Mouse (Mus musculus): ENCODE data around the gene Aar2. TPM values are rescaled to one million over a fixed set of nuclear protein-coding genes. Genes with fewer than 3 reads are reported as not detected.
"Not testable (repeated sequence)": the region's sequence is repeated elsewhere in the genome, so short reads cannot be mapped to it uniquely, and the experiment has no call there.

Gene Aar2
- total RNA-seq (2021): 28.1 and 38.0 TPM in 2 replicates
- long read RNA-seq, transcript Aar2-201 (4 exons, 3,427 nt): major isoform, 43 of 64 reads
- long read RNA-seq, partial matches to known transcripts: 12 of 64 reads
- long read RNA-seq, other reads (novel, unspliced or antisense): 7 of 64 reads

GRCm38 (mm10) chr2:156547123-156547891 is at the start of gene Aar2:
Gene Aar2 (plus strand): TSS chr2:156547584.
- peak; percentile 77 for DNase-seq

GRCm38 (mm10) chr2:156497915-156498314 is 49.5 kb upstream of the Aar2 start:
- DNase-seq: peak; percentile 65

GRCm38 (mm10) chr2:156501025-156501424 is 46.4 kb upstream of the Aar2 start:
- DNase-seq: no peak

- no peak for DNase-seq
Measured at GRCm38 (mm10) chr2:156505533-156505932, 41.9 kb upstream of the Aar2 start.

- DNase-seq: no peak
Measured at GRCm38 (mm10) chr2:156512028-156512427, 35.4 kb upstream of the Aar2 start.

GRCm38 (mm10) chr2:156512561-156512960 is 34.8 kb upstream of the Aar2 start:
- no peak for DNase-seq

GRCm38 (mm10) chr2:156515102-156515501 is 32.3 kb upstream of the Aar2 start:
- DNase-seq: no peak

GRCm38 (mm10) chr2:156515565-156516185 is 31.7 kb upstream of the Aar2 start:
- peak; percentile 81 for DNase-seq

- DNase-seq: not testable (repeated sequence)
Measured at GRCm38 (mm10) chr2:156516678-156517077, 30.7 kb upstream of the Aar2 start.

GRCm38 (mm10) chr2:156518306-156518705 is 29.1 kb upstream of the Aar2 start:
- DNase-seq: no peak

- DNase-seq: no peak
Measured at GRCm38 (mm10) chr2:156519584-156519983, 27.8 kb upstream of the Aar2 start.

GRCm38 (mm10) chr2:156522994-156523393 is 24.4 kb upstream of the Aar2 start:
- no peak for DNase-seq

- no peak for DNase-seq
Measured at GRCm38 (mm10) chr2:156524078-156524477, 23.3 kb upstream of the Aar2 start.

GRCm38 (mm10) chr2:156529726-156530125 is 17.7 kb upstream of the Aar2 start:
- DNase-seq: no peak

- no peak for DNase-seq
Measured at GRCm38 (mm10) chr2:156533160-156533559, 14.2 kb upstream of the Aar2 start.

GRCm38 (mm10) chr2:156538817-156539555 is 8.4 kb upstream of the Aar2 start:
- DNase-seq: no peak

- DNase-seq: no peak
Measured at GRCm38 (mm10) chr2:156540991-156541390, 6.4 kb upstream of the Aar2 start.

- no peak for DNase-seq
Measured at GRCm38 (mm10) chr2:156542410-156542809, 5.0 kb upstream of the Aar2 start.

GRCm38 (mm10) chr2:156543804-156544203 is 3.6 kb upstream of the Aar2 start:
- DNase-seq: no peak

- no peak for DNase-seq
Measured at GRCm38 (mm10) chr2:156552421-156552820, 5.0 kb downstream of the Aar2 start.

GRCm38 (mm10) chr2:156561808-156562207 is 14.4 kb downstream of the Aar2 start:
- DNase-seq: no peak

- DNase-seq: no peak
Measured at GRCm38 (mm10) chr2:156563557-156563956, 16.2 kb downstream of the Aar2 start.

GRCm38 (mm10) chr2:156566512-156566911 is 19.1 kb downstream of the Aar2 start:
- peak; percentile 43 for DNase-seq
